Mouse (Mus musculus) frontal cortex, adult (tissue): ENCODE measurements at regions not wholly inside any gene's neighbourhood (a gene's known extent, or its start where the extent isn't known, plus 50 kb on each side); places are given as distances from the start of the nearest gene placed in this dataset.

Experiments
- ATAC-seq: cut with Nextera tagmentation; 2 replicates; pipeline ENCODE4 v1.9.2; 2017; ENCODE audit warnings: mild to moderate bottlenecking, moderate library complexity, mixed read lengths; ENCODE audit not compliant: low TSS enrichment

DNA sequence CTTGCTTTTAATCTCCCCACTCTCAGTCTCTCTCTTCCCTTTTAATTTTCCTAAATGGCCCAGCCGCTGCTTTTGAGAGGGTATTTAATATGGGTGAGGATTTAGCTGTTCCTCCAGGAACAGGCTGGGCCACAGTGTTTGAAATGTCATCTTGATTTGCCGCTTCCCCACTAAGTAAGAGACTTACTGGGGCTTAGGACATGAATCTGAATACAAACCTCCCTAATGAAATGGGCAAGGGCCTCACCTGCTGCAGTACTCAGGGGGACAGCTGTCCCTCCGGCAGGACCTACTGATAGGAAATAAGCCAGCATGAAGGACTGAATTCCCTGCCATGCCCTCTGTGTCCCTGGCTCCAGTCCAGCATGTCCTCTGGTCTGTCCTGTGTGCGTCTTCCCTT, 50.6 kb upstream of the Prr23a1 start:
- ATAC-seq = no peak

DNA sequence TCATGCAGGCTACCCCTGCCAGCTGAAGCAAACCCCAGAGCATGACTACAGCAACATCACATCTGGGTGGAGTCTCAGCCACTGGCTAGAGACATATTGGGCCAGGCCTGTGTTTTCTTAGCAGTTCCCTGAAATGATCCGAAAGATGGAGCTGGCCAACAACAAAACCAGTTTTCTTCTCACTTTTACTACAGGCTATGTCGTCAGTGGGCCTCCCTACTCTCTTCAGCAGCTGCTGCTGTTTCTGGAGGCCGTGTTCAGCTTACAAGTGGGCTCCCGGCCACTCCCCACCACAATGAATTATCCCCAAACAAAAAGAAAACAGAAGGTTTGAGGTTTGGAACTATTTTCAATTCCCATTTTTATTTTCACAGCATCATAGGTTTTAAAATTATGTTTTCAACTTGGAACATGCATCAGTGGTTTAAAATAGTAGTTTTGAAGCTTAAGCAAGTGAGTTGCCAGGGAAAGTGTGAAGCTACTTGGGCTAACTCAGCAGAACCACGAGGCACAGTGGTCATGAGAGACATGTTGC, 68.6 kb upstream of the Prr23a1 start:
- ATAC-seq = peak; percentile 80

DNA sequence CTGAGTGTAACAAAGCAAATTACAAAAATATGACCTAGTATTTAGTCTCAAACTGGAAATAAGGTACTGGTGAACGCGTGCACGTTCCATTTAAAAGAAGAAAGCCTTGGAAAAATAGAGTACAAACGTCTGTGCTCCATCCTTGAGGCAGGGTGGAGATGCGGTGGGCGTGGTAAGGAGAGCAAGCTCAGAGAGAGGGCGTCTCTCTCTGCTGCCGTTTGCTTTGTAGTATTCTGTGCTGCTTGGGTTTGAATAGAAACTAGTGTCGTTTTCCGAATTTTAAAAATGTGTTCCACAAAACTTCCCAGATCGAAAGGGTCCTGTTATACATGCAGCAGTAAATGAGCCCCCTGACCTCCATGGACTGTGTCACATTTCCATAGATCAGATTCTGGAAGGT, 69.1 kb upstream of the Prr23a1 start:
- ATAC-seq = peak; percentile 65; the same call in 1 of the 2 replicates

DNA sequence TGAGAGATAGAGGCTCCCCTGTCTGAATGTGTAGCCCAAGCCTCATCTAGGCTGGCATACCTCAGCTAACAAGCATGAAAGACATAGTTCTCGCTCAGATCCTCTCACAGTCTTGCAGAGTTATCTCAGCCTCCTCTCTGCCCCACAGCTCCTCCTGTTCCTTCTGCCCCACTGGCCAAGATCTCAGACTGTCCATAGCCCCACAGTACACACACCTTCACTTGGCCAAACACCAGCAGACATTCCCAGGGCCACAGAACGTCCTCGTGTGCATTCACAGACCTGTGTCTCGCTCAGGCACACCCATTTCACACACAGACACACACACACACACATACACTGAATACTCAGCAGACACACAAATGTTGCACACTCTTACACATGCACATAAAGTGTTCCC, 87.5 kb upstream of the Prr23a1 start:
- no peak for ATAC-seq

DNA sequence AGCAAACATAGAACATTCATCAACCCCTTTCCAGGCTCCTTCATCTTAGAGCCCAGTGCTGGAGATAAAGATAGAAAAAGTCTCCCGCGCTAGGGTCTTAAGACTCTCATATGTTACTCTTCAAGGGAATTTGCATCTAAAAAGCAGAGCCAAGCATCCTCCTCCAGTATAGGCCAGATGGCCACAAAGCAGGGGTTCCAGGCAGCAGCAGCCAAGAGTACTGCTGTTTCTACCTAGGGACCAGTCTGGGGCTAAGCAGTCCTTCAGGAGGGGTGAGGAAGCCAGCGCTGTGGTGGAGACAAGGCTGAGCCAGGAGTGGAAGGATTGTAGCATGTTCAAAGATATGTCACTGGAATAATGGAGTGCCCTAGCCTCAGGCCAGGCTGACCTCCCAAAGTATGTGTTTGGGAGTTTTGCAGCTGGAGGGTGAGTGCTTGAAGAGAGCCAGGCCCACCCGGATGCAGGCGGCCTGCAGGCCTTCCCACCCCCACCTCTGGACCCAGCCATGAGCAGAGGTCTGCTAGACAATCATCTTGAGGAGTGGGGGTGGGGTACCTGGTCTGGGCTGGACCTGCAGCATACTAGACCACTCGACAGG, 88.8 kb upstream of the Prr23a1 start:
- ATAC-seq = no peak

DNA sequence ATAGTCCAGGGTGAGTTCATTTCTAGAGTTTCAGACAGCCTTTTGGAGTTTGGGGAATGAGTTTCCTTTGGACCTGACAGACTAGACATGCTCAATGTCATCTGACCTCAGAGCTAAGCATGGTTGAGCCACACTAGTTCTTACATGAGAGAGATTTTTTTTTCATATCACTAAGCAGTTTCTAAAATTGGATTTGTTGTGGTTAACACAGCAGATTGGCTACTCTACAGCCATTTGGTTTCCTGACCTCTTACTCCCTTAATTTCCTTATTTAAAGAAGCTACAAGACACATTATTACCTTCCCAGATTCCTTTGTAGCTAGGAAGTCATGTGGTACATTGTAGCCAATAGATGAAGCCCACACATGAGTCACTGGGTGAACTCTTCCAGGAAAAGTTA, 98.5 kb upstream of the Prr23a1 start:
- ATAC-seq = no peak

DNA sequence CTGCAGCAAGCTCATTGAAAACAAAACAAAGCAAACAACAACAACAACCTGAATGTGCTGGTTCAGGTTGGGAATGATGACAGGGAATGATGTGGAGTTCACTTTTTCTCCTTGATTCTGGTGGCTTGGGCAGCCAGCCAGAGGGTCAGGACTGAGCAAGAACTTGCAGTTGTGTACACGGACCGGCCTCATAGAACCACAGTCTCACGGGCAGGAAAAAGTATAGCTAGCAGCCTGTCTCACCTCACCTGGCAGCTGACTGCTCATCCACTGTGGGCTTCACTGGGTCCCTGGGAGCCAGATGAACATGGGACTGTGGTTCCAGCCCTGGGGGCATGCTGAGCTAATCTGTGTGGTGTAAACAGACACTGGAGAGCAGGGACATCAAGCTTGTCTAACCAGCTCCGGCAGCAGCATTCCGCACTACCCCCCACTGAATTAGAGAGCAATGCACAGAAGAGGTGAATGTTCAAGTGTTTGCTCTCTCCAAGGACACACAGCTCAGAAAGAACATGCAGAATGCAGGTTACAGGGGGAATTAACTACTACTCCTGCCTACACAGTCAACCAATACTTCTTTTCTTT, 114.9 kb upstream of the Prr23a1 start:
- ATAC-seq = no peak

DNA sequence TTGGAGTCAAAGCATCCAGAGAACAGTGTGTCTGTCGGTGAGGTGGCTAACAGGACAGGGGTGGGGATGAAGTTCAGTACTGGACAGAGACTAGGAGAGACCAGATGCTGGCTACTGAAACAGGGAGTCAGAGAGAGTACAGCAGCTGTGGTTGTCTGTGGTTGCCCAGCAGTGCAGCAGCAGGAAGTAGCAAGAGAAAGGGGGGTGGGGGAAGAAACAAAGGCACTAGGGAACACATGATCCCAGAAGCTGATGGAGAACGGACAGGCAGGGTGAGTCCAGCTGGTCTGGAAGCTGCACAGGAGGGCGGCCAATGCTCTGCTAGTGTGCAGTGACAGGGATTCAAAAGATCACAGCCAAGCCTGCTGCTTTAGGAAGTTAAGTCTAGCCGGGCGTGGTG, 115.7 kb upstream of the Prr23a1 start:
- ATAC-seq = no peak

DNA sequence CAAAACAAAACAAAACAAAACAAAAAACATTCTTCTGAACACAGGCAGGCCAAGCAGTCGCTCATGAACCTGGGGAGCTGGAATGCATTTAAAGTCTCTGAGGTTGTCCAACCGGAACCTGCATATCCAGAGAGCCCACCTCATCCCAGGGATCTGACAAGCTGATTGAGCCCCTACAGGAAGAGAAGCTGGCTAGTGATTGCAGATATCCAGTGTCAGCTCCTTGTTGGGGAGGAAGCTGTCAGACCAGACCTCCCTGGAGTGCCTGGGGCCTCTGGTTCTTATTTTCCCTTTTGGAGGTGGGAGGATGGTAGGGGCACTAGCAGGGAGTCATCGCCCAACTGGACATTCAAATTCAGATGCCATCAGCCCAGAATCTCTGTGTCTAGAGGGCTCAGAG, 119.4 kb upstream of the Prr23a1 start:
- ATAC-seq = no peak

DNA sequence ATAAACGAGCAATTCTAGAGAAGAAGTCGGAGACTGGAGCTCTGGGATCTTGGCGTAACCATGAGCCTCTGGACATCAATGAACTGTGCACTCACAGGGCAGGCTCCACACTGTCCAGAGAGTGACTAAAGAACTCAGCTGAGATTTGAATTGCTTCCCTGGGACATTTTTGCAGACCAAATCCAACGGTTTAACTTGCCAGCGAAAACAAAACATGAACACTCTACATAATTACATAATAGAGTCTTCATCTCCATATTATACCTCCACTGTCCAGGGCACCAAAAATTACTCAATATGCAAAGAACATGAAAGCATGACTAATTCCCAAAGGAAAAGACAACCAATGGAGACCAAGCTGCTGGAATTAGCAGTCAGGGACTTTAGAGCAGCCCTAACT, 119.9 kb upstream of the Mrps22 start:
- ATAC-seq = peak; percentile 47

DNA sequence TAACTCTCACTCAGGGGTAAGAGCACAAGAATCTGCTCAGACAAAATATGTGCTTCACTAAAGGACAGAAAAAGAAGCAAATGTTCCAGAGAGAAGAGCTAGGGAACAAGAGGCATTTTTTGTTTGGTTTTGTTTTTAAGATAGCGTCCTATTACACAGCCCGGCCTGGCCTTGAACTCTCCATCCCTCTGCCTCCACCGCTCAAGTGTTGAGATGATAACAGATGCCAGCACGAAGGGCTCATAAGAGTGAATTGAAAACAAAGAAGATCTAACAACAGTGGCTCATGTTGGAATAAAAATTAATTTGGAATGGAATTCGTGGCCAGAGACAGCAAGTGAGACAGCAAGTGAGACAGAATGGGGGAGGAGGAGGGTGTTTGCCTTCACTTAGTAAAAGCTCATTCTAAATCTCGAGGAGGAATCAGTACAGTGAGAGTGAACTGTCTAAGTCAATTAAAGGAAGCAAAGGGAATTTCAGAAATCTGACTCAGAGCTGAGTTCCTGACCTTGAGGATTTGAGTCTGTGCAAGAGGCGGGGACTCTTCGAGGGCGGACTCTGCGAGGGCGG, 116.3 kb upstream of the Mrps22 start:
- ATAC-seq = no peak

DNA sequence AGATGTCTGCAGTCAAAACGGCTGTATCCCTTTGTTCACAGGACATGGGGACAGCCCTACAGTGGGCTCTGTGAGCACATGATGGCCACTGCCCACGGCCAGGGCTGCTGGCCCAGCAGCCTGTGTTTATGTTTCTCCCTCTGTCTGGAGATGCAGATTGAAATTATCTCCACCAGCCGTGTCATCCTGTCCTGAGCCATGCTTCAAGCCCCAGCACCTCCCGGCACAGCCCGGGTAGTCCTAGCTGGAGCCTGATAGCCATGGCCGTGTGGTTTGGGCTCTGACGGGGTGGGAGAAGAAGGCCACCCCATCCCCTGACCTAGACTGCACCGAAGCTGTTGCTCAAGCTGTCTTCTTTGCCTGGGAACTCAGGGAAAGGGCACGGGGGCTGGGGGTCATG, 113.2 kb upstream of the Mrps22 start:
- no peak for ATAC-seq

DNA sequence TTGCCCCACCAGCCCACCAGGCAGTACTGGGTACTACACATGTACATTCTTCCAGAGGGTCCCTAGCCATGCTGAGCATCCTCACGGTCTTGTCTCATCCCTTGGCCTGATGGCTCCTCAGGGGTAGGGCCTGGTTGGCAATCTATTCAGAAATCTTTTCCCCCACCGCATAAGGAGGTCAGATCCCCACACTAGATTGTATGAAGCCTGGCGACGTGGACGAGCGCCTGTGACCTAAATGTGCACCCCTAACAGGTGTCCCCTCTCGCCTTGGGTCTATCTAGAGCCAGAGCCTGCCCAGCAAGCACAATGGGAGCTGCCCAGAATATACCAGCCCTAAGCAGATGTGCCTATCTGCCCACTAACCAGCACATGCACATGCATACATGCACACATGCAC, 111.4 kb upstream of the Mrps22 start:
- no peak for ATAC-seq

DNA sequence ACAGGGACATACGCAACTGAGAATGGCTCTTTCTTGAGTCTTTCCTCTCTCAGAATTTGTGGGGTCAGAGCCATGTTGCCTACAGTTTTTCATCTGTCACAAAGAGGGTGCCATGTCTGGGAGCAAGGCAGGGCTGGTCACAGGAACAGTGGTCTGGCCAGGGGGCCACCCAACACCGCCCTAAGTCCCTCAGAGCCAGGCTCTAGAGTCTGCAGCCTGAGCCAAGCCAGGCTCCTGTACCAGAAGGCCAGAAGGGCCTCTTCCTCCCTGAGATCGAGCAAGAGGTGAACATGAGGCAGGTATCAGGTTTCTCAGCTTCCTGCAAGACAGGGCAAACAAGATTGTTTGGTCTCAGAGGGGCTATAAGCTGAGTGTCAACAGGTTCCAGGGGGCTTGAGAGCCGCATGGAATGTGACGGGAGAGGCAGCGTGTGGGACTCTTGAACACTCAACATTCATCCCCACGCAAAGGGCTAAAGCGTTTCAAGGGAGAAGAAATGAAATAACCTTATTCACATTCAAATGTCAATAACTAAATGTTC, 110.6 kb upstream of the Mrps22 start:
- ATAC-seq = no peak

DNA sequence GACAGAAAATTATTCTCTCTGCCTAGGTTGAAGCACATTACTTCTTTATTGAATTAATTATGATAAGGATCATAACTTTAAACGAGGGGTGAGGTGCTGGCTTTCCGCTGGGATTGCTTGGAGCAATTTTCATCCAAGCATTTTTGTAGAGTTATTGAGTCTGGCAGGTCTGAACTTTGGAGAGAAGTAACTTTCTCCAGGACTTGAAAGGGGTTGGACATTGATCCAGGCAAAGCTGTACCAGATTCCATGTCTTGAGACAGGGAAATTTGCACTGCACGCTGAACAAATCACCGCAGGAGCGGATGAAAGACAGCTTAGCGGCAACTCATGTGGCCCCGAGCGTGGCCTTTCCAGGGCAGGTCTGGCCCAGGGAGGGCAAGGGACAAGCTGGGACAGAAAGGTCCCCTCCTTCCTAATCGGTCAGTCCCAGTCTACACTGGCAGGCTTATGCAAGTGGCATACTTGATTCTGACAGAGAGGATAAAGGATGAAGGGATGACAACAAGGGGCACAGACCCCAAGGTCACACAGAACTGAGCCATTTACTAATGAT, 108.8 kb upstream of the Mrps22 start:
- ATAC-seq = no peak

DNA sequence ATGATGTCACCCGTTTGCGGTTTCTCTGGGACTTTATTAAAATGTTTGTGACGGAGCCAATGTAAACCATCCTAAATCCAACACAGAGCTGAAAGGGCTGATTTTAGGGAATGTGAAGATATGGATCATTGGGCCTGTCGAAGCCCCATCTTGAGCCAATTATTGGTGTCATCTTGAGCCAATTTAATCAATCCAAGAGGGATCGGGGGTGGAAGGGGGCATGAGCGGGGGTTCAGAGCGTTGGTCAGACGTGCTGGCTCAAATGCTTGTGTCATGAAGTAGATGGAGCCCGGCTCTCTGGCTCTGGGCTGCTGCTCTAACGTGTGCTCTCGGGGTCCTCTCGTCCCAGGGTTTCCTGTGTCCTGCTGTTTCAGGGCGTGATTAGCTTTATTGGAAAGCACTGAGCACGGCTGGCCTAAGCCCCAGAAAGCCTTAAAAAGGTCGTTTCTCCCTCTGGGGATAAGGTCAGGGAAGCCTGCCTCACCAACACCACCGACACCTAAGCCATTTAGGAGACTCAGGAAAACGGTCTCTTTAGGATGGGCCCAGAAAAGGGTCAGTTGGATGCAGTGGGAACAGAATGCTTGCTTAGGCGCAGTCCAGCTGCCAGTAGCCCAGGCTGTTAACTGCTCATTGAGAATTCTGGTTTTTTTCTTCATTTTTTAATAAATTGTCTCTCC, 106.7 kb upstream of the Mrps22 start:
- ATAC-seq = no peak

DNA sequence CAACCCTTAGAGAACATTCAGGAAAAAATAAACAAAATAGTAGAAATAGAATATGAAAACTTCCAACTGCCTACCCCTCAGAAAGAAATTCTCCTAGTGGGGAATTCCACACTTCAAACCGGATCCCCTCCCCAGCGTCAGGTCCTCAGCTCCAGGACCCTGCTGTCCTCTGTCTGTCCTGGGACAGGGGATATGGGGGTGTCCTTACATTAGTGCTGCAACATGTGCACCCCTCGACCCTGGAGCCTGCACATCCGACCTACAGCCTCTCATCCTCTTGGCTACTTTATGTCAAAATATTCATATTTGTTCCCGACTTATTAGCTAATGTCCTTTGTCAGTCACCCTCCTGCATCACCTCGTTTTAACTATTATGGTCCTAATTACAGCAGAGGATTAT, 106.0 kb upstream of the Mrps22 start:
- no peak for ATAC-seq

DNA sequence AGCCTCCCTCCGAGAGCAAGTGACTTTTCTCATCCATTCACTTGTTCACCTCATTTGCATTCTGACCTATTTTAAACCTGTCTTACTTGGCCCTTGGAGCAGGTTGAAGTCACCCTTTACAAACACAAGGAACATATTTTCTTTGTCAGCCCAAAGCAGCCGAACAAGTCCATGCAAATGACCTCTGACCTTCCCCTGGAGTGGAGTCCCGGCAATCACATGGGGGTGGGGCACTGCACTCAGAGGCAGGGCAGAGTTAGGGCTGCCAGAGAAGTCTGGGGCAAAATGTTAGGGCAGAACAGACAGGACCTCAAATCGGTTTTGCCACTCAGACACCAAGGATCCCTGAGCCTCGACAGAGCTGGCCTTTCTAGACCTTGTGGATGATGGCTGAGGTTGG, 102.7 kb upstream of the Mrps22 start:
- ATAC-seq = no peak

DNA sequence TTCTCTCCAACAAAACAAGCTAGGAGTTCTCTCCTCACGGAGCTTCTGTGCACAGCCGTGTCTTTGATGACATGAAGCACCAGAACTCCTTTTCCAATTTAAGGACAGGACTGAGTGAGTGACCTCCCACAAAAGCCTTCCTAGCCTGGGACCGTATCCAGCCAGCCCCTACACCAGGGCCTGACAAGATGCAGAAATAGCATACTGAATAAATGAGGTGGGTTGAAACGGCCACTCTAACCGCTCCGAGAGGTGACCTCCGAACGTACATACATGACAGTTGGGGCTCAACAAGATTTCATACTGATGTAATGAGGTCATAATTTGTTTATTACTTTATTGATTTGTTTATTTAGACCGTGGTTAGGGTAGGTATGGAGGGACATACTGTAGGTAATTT, 101.9 kb upstream of the Mrps22 start:
- ATAC-seq = no peak

DNA sequence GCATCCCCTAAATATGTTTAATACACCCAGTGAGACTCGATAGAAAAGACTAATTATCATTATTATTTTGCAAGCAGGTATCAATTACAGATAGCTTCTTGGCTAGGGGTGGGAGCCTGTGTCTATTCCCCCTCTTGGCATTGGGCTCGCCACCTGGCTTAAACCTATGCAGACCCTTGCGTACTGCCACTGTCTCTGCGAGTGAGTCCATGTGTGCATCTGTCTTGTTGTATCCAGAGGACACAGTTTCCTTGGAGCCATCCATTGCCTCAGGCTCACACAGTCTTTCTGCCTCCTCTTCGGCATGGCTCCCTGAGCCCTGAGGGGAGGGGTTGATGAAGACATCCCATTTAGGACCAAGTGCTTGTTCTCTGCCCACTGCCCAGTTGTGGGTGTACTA, 99.1 kb upstream of the Mrps22 start:
- ATAC-seq = no peak

DNA sequence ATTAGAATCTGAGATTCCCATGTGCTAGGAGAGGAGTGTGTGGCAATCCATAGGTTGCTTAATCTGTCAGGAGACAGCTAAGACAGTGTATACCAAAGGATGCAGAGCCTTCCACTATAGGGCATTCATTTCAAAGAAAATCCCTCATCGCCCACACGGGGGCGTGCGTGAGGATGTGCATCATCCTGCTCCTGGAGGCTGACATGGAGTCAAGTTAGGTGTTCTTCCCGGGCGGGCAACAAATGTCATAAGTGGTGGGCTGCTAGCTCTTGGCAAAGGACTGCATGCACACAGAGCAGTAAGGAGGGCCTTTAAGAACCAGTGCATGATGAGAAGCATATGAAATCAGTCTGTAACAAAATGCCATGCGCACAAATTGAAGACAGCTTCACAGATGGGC, 95.7 kb upstream of the Mrps22 start:
- no peak for ATAC-seq

DNA sequence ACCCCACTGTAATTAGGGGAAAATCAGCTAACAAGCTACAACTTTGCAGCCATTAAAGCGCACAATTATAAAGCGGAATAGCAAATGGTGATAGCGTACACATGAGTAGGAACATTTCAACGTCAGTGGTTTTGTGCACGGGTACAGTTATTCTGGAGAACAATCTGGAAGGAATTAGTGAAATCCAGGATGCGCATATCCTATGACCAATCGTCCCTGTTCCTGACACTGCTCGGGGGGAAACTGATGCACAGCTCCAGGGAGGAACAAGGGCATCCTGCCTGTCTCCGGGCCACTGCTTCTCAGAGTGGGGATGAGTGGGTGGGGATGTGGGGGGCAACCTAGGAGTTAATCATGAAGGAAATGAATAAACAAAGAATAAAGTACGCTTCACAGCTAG, 93.6 kb upstream of the Mrps22 start:
- no peak for ATAC-seq
